Mouse (Mus musculus) hindbrain, embryonic 10.5 days (tissue): ENCODE measurements around the gene Zcchc2. TPM values are rescaled to one million over a fixed set of nuclear protein-coding genes. Genes with fewer than 3 reads are reported as not detected.
A peak's percentile ranks its signal among the peaks of the same experiment; 100 is the strongest.

Source experiments
- DNase-seq: peaks from one replicate; pipeline ENCODE4 v3.0.0-alpha.2; 2017; ENCODE audit warnings: low spot score
- H3K27ac ChIP-seq: fragments of 300-500 bp; sonication (generic); 2 replicates; pipeline ENCODE4 v1.5.1; 2016; ENCODE audit warnings: mild to moderate bottlenecking, moderate library complexity
- H3K27me3 ChIP-seq: fragments of 300-500 bp; sonication (generic); 2 replicates; pipeline ENCODE4 v1.6.1; 2016; ENCODE audit warnings: mild to moderate bottlenecking; ENCODE audit not compliant: poor library complexity, insufficient read depth, severe bottlenecking
- H3K36me3 ChIP-seq: fragments of 300-500 bp; sonication (generic); 2 replicates; pipeline ENCODE4 v1.6.1; 2016; ENCODE audit warnings: mild to moderate bottlenecking, moderate library complexity
- H3K4me1 ChIP-seq: fragments of 300-500 bp; sonication (generic); replicated peaks from 2 replicates; pipeline ENCODE4 v1.6.1; 2016; ENCODE audit warnings: mild to moderate bottlenecking
- H3K4me3 ChIP-seq: fragments of 300-500 bp; sonication (generic); 2 replicates; pipeline ENCODE4 v1.5.1; 2016; ENCODE audit warnings: mild to moderate bottlenecking, moderate library complexity
- H3K9me3 ChIP-seq: fragments of 300-500 bp; sonication (generic); 2 replicates; pipeline ENCODE4 v1.6.1; 2016; ENCODE audit warnings: mild to moderate bottlenecking, moderate library complexity
- WGBS: fragments of 180-500 bp; shearing (Covaris S2); methylation state at CpG from one replicate; pipeline ENCODE4 v1.1.7; 2016; 5-methylcytosine and 5-hydroxymethylcytosine counted together
- polyA plus RNA-seq: library from polyadenylated mRNA; unstranded; fragments of >200 nt; fragmentation: Nextera tagmentation; extraction: Ambion mirVana; gene quantifications from 2 replicates; pipeline ENCODE4 v1.2.1, GENCODE M21; 2016

Gene Zcchc2
- polyA plus RNA-seq, 1 experiment from 2014 or later = 1.4 TPM

- DNase-seq = no peak
- H3K36me3 ChIP-seq = peaks cover 59% of the 10 kb centered on the region
- H3K27me3 ChIP-seq = no peaks in the 10 kb centered on the region
- 92% methylated on average over 3 of the region's 3 CpGs for WGBS
- H3K4me3 ChIP-seq = no peak overlapping the region
- no peak overlapping the region for H3K27ac ChIP-seq
- H3K4me1 ChIP-seq = no peaks in the 10 kb centered on the region
- no peaks in the 10 kb centered on the region for H3K9me3 ChIP-seq
Observed at GRCm38 (mm10) chr1:106024778-106025177, 34.6 kb downstream of the Zcchc2 start.

GRCm38 (mm10) chr1:106029769-106030168 is 39.6 kb downstream of the Zcchc2 start:
- Histone ChIP-seq H3K4me1 (peaks cover 4% of the 10 kb centered on the region; the same call in 1 of the 2 replicates), H3K27me3 (no peaks in the 10 kb centered on the region), H3K27ac (no peak overlapping the region), H3K4me3 (no peak overlapping the region), H3K36me3 (peaks cover 43% of the 10 kb centered on the region), H3K9me3 (no peaks in the 10 kb centered on the region)
- DNase-seq = no peak
- 95% methylated on average over 15 of the region's 15 CpGs for WGBS

- Histone ChIP-seq H3K4me3 (no peak overlapping the region), H3K9me3 (no peaks in the 10 kb centered on the region), H3K27me3 (no peaks in the 10 kb centered on the region), H3K4me1 (peaks cover 7% of the 10 kb centered on the region), H3K36me3 (peaks cover 43% of the 10 kb centered on the region), H3K27ac (no peak overlapping the region)
- DNase-seq = no peak
- WGBS = 96% methylated on average over 10 of the region's 10 CpGs
Observed at GRCm38 (mm10) chr1:106030331-106030730, 40.1 kb downstream of the Zcchc2 start.

- 86% methylated on average over 2 of the region's 2 CpGs for WGBS
- no peak for DNase-seq
- H3K4me3 ChIP-seq = no peak overlapping the region
Observed at GRCm38 (mm10) chr1:106030886-106031285, 40.7 kb downstream of the Zcchc2 start.

GRCm38 (mm10) chr1:106031908-106032307 is 41.7 kb downstream of the Zcchc2 start:
- no peak overlapping the region for H3K27ac ChIP-seq
- H3K4me1 ChIP-seq = peaks cover 9% of the 10 kb centered on the region
- no peaks in the 10 kb centered on the region for H3K9me3 ChIP-seq
- no peaks in the 10 kb centered on the region for H3K27me3 ChIP-seq
- peaks cover 37% of the 10 kb centered on the region for H3K36me3 ChIP-seq
- no peak overlapping the region for H3K4me3 ChIP-seq
- WGBS = 82% methylated on average over 6 of the region's 6 CpGs
- DNase-seq = no peak

More at GRCm38 (mm10) chr1:106030886-106031285, 40.7 kb downstream of the Zcchc2 start:
- Histone ChIP-seq H3K27ac (no peak overlapping the region), H3K36me3 (peaks cover 43% of the 10 kb centered on the region), H3K27me3 (no peaks in the 10 kb centered on the region), H3K4me1 (peaks cover 9% of the 10 kb centered on the region), H3K9me3 (no peaks in the 10 kb centered on the region)

GRCm38 (mm10) chr1:106034776-106035175 is 44.6 kb downstream of the Zcchc2 start:
- WGBS = 73% methylated on average over 7 of the region's 7 CpGs

GRCm38 (mm10) chr1:106036861-106037599 is 46.8 kb downstream of the Zcchc2 start:
- H3K27ac ChIP-seq = no peak overlapping the region

More at GRCm38 (mm10) chr1:106034776-106035175, 44.6 kb downstream of the Zcchc2 start:
- no peak for DNase-seq
- peaks cover 24% of the 10 kb centered on the region for H3K36me3 ChIP-seq
- no peak overlapping the region for H3K4me3 ChIP-seq
- no peak overlapping the region for H3K27ac ChIP-seq
- no peaks in the 10 kb centered on the region for H3K9me3 ChIP-seq
- H3K4me1 ChIP-seq = peaks cover 9% of the 10 kb centered on the region
- no peaks in the 10 kb centered on the region for H3K27me3 ChIP-seq

GRCm38 (mm10) chr1:106039326-106039725 is 49.1 kb downstream of the Zcchc2 start:
- no peak overlapping the region for H3K4me3 ChIP-seq
- H3K9me3 ChIP-seq = no peaks in the 10 kb centered on the region
- no peak for DNase-seq
- 82% methylated on average over 6 of the region's 6 CpGs for WGBS
- peaks cover 9% of the 10 kb centered on the region for H3K4me1 ChIP-seq
- H3K27ac ChIP-seq = no peak overlapping the region
- no peaks in the 10 kb centered on the region for H3K36me3 ChIP-seq
- no peaks in the 10 kb centered on the region for H3K27me3 ChIP-seq

More at GRCm38 (mm10) chr1:106036861-106037599, 46.8 kb downstream of the Zcchc2 start:
- Histone ChIP-seq H3K4me3 (no peak overlapping the region), H3K4me1 (peaks cover 9% of the 10 kb centered on the region), H3K36me3 (peaks cover 6% of the 10 kb centered on the region; the same call in 1 of the 2 replicates), H3K27me3 (no peaks in the 10 kb centered on the region), H3K9me3 (no peaks in the 10 kb centered on the region)
- peak; percentile 71 for DNase-seq
- 65% methylated on average over 19 of the region's 19 CpGs for WGBS

GRCm38 (mm10) chr1:106040271-106040670 is 50.1 kb downstream of the Zcchc2 start:
- 93% methylated on average over 4 of the region's 4 CpGs for WGBS
- Histone ChIP-seq H3K27me3 (no peaks in the 10 kb centered on the region), H3K4me1 (peaks cover 3% of the 10 kb centered on the region; the same call in 1 of the 2 replicates), H3K36me3 (no peaks in the 10 kb centered on the region), H3K9me3 (no peaks in the 10 kb centered on the region), H3K4me3 (no peak overlapping the region), H3K27ac (no peak overlapping the region)
- no peak for DNase-seq

- Histone ChIP-seq H3K9me3 (no peaks in the 10 kb centered on the region), H3K36me3 (no peaks in the 10 kb centered on the region), H3K27ac (no peak overlapping the region), H3K27me3 (no peaks in the 10 kb centered on the region), H3K4me3 (no peak overlapping the region), H3K4me1 (no peaks in the 10 kb centered on the region)
- DNase-seq = no peak
- WGBS = 90% methylated on average over 9 of the region's 9 CpGs
Observed at GRCm38 (mm10) chr1:106042221-106042620, 52.0 kb downstream of the Zcchc2 start.

- WGBS = 87% methylated on average over 4 of the region's 4 CpGs
- DNase-seq = no peak
Observed at GRCm38 (mm10) chr1:106043053-106043820, 53.0 kb downstream of the Zcchc2 start.

GRCm38 (mm10) chr1:106049036-106049435 is 58.8 kb downstream of the Zcchc2 start:
- H3K4me1 ChIP-seq = no peaks in the 10 kb centered on the region
- H3K9me3 ChIP-seq = no peaks in the 10 kb centered on the region
- WGBS = 95% methylated on average over 6 of the region's 6 CpGs
- no peak overlapping the region for H3K4me3 ChIP-seq
- DNase-seq = no peak
- H3K27ac ChIP-seq = no peak overlapping the region
- no peaks in the 10 kb centered on the region for H3K27me3 ChIP-seq
- H3K36me3 ChIP-seq = no peaks in the 10 kb centered on the region

More at GRCm38 (mm10) chr1:106043053-106043820, 53.0 kb downstream of the Zcchc2 start:
- Histone ChIP-seq H3K9me3 (no peaks in the 10 kb centered on the region), H3K4me1 (no peaks in the 10 kb centered on the region), H3K4me3 (no peak overlapping the region), H3K27me3 (no peaks in the 10 kb centered on the region), H3K27ac (no peak overlapping the region), H3K36me3 (no peaks in the 10 kb centered on the region)

- no peak overlapping the region for H3K4me3 ChIP-seq
- no peaks in the 10 kb centered on the region for H3K9me3 ChIP-seq
- H3K4me1 ChIP-seq = no peaks in the 10 kb centered on the region
- DNase-seq = no peak
- no peaks in the 10 kb centered on the region for H3K36me3 ChIP-seq
- H3K27me3 ChIP-seq = no peaks in the 10 kb centered on the region
- WGBS = 75% methylated on average over 6 of the region's 6 CpGs
- no peak overlapping the region for H3K27ac ChIP-seq
Observed at GRCm38 (mm10) chr1:106054978-106055377, 64.8 kb downstream of the Zcchc2 start.
